Mouse (Mus musculus): ENCODE data around the gene Gramd1b.

Gramd1b gene

GRCm38 (mm10) chr9:40458559-40459303, 72.5 kb downstream of the Gramd1b start:
- DNase-seq (ENCODE audit: low spot score in 2 of 2), result no peak

GRCm38 (mm10) chr9:40457448-40457847, 73.7 kb downstream of the Gramd1b start:
- no peak for DNase-seq (ENCODE audit: low spot score in 2 of 2)

DNA sequence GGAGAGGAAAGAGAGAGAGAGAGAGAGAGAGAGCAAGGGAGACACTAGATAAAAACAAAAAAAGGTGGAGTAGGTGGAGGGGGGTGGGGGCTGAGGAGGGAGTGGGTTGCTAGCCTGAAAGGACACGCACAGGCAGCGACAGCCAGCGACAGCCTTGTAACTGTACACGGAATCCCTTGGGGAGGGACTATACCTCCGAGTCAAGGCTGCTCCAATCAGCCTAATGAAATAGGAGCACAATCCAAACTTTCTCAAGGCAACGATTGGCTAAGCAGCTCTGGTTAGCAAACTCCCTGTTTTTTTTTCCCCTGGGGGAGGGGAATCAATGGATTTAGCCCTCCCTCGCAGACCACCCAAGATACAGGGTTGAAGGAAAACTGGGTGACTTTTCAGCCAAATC, 75.0 kb downstream of the Gramd1b start:
- DNase-seq (ENCODE audit: low spot score in 2 of 2), result peak; percentile 53 to 62

GRCm38 (mm10) chr9:40455336-40456185, 75.6 kb downstream of the Gramd1b start:
- DNase-seq (ENCODE audit: low spot score in 2 of 2), result peak; percentile 64 to 71

- no peak for DNase-seq (ENCODE audit: low spot score in 2 of 2)
These were observed 76.2 kb downstream of the Gramd1b start for GRCm38 (mm10) chr9:40455020-40455335.

GRCm38 (mm10) chr9:40453889-40454288, 77.3 kb downstream of the Gramd1b start:
- no peak for DNase-seq (ENCODE audit: low spot score in 2 of 2)

DNA sequence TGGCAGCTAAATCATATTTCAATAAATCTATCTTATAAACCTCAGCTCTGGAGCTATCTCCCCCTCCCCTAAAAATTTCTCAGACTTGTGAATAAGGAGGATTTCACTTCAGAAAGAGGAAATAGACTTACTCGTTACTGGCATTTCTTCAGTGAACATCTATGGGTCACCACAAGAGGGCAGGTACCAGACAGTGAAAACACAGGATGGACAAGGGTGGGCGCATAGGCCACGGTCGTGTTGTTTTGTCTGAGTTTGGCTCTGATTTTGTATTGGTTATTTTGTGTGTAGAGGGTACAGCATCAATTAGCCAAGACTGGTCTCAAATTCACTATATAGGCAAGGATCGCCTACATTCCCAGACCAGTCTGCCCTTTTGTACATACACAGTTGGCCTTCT, 79.0 kb downstream of the Gramd1b start:
- DNase-seq (ENCODE audit: low spot score in 2 of 2), result no peak

DNA sequence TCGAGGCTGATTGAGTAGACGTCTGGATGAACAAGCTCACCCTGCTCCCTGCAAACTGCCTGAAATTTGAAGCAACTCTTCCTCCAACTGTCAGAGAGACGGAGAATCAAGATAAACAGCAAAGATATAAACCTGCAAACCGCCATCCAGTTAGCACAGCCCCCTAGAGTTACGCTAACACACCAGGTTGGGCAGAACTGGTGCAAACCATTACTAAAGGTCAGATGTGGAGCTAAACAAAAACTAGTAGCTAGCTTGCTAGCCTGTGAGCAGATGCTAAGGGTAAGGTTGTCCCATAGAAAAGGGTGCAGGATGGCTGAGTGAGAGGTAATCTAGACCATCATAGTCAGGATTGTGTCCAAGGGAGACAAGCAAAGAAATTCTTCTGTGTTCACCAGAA, 80.4 kb downstream of the Gramd1b start:
- DNase-seq (ENCODE audit: low spot score in 2 of 2), result no peak

DNA sequence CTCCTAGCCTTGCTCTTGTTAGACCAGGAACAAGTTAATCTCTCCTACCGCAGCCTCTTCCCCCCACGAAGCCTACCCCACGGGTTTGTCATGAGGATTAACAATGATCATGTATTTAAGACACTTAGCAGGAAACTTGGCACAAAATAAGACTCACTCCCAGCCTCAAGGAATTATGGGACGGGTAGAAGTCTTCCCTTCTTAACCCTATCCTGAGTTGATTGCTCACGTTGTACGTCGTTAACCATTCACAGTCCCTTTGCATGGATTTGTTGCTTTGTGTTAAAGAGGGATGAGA, 80.8 kb downstream of the Gramd1b start:
- DNase-seq (ENCODE audit: low spot score in 2 of 2), result no peak

- peak; percentile 32 to 57 for DNase-seq (ENCODE audit: low spot score in 2 of 2)
These were observed 81.4 kb downstream of the Gramd1b start for GRCm38 (mm10) chr9:40449610-40450416.

- DNase-seq (ENCODE audit: low spot score in 2 of 2), result no peak
These were observed 82.4 kb downstream of the Gramd1b start for GRCm38 (mm10) chr9:40448646-40449243.

- DNase-seq (ENCODE audit: low spot score in 2 of 2), result no peak
These were observed 83.9 kb downstream of the Gramd1b start for GRCm38 (mm10) chr9:40447265-40447664.

GRCm38 (mm10) chr9:40444961-40445360, 86.2 kb downstream of the Gramd1b start:
- no peak for DNase-seq (ENCODE audit: low spot score in 2 of 2)

- DNase-seq (ENCODE audit: low spot score in 2 of 2), result no peak
These were observed 88.4 kb downstream of the Gramd1b start for GRCm38 (mm10) chr9:40442784-40443183.

DNA sequence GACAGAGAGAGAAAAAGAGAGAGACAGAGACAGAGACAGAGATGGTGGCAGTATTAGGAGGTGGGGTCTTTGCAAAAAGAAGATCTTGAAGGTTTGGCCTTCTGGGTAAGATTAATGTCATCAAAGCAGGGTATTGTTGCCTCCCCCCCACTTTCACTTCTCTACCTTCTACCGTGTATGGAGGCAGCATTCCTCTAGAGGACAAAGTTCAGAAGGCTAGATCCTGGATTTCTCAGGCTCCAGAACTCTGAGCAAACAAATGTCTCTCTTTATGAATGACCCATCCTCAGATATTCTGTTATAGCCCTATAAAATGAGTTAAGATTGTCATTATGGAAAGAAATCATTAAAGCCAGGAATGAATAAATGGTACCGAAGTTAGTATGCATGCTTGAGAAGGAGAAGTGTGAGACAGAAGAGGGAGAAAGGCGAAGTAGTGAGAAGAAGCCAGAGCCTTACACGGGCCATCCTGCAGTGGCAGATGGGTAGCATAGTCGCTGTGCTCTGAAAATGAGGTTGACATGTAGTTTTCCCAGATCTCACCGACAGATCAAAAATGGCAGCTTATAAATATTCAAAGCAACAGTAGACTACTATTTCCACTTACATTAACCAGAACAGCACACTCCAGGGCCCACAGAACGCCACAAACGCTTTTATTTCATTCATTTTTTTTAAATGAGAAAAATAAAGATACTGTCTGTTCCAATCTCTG, 91.1 kb downstream of the Gramd1b start:
- no peak for DNase-seq (ENCODE audit: low spot score in 2 of 2)

GRCm38 (mm10) chr9:40438731-40439526, 92.3 kb downstream of the Gramd1b start:
- no peak for DNase-seq (ENCODE audit: low spot score in 2 of 2)

DNA sequence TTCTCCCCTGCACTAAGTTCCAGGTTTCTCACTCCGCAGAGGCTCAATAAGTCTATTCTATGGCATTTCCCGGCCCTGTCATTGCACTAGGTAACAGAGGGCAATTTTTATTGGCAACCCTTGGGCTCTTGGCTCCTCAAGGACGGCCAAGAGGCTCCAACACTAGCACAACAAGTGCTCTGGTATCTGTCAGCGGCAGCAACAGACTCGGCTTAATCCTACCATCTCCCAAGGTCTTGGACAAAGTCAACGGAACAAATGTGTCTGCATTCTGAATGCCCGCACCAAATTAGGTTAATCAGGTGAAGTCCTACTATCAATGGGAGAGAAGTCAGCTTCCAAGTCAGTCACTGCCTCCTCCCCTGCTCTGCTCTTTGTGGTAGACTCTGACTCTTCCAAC, 93.3 kb downstream of the Gramd1b start:
- no peak for DNase-seq (ENCODE audit: low spot score in 2 of 2)

- DNase-seq (ENCODE audit: low spot score in 2 of 2), result peak in 1 of 2 experiments; percentile 53
These were observed 97.9 kb downstream of the Gramd1b start for GRCm38 (mm10) chr9:40433286-40433685.

DNA sequence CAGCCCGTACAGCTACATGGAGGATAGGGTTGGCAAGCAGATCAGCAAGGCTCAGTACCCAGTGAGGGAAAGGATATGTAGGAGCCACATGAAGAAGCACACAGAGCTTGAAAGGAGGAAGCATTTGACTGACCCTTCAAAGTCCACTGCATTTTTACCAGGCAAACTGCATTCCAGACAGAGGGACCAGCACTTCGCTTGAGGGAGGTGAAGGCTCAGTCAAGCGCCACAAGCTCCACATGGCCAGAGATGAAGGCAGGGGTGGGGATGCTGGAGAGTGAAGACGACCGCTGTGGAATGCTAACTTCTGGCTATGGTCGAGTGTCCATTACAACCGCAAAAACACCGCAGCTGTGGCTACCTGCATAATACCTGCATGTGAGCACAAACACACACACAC, 100.2 kb downstream of the Gramd1b start:
- no peak for DNase-seq (ENCODE audit: low spot score in 2 of 2)

DNA sequence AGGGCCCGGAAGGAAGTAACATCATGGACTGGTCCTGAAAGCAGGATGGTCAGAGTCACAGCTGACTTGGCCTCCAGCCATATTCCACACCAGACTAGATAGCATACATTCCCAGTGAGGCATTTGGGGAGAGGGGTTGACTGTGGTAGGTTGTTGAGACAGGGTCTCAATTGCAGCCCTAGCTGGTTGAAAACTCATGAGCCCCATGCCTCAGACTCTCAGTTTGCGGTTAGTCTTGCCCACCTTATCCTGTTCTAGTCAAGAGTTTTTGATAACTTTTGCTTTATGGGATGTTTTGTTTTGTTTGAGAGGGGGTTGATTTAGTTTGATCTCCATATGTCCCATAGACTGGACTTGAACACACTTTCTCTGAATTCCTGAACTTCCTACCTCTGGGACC, 103.5 kb downstream of the Gramd1b start:
- DNase-seq (ENCODE audit: low spot score in 2 of 2), result no peak
